Mouse (Mus musculus) heart, postnatal 10 days (tissue): Measurements from ENCODE around the gene March8. TPM values are rescaled to one million over a fixed set of nuclear protein-coding genes. Genes with fewer than 3 reads are reported as not detected.
A peak's percentile ranks its signal among the peaks of the same experiment; 100 is the strongest.
"Not testable (repeated sequence)": the region's sequence is repeated elsewhere in the genome, so short reads cannot be mapped to it uniquely, and the experiment has no call there.

Source experiments
- DNase-seq, 2 experiments: peaks; one replicate each; pipeline ENCODE4 v3.0.0; 2021
- intact Hi-C: fragments of 180-260 bp; cut with DNase I; formaldehyde crosslinking; loops from one replicate; pipeline ENCODE4 v1.15.1; 2025
- total RNA-seq, 2 experiments: library from RNA; stranded (reverse); gene quantifications; 2 replicates each; pipeline ENCODE4 v1.2.3; 2021

March8 gene
- 10 to 100 TPM; 39.1 to 45.4 TPM for total RNA-seq

DNA sequence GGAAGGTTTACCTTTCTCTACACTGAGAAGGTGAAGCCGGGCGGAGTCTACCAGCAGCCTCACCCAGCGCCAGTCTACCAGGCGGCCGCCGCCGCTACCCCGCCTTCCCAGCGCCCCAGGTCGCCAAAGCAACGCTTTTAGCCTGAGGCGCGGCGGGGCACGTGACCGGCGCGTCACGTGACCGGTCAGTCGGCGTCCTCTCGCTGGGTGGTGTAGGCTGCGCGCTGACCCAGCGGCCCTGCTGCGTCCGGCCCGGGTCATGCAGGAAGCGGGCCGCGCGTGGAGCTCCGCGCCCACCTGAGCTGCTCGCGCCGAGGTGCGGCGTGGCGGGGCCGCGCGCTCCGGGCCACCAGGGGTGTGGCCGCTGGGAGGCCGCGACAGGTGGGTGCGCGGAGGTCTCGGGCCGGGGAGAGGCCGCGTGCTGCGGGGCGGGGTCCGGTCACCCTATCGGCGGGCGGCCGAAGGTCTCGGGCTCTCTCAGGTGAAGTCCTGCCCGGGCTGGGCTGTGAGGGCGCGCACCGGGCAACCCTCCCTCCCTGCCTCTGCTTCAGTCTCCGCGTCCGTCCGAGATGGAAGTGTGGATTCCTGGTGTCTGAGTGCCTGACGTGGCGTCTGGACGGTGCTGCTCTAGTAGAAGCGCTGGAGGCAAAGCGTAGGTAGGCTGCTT is at the start of gene March8:
Gene March8 (plus strand): TSS at position 190 of the 667 bp plus-strand sequence.
- DNase-seq, result peak; percentile 91
- intact Hi-C loops, result loop anchor here (5.0 kb wide), 1 partner anchor 76 kb away; the partner anchor contains the start of gene Zfand4

DNA sequence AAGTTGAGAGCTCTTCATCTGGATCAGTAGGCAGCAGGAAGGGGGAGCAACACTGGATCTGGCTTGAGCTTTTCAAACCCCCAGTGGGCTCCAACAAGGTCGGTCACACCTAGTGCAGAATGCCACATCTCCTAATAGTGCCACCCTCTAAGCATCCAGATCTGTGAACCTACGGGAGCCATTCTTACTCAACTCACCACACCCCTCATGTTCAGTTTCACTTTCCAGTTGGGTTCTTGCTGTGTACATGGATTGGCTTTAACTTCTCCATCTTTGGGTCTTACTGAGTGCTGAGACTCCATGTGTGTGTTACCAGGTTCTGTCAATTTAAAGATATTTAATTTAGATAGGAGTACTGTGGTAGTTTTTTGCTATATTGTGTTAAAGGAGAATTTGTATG is 26.4 kb upstream of the March8 start:
- no peak for DNase-seq
- intact Hi-C loops, result no loop called here

DNA sequence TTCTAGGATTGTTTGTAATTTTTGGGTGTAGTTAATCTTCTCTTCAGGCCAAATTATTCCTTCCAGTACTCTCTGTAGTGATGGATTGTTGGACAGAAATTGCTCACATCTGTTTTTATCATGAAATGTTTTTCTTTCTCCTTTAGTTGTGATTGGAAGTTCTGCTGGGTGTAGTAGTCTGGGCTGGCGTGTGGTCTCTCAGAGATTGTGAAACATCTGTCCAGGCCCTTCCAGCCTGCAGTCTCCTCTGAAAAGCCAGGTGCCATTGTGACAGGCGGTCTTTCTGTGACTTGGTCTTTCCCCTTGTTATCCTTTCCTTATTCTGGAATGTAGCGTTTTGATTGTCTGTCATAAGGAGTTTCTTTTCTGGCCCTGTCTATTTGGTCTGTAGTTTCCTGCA is 18.6 kb upstream of the March8 start:
- peak in 1 of 2 experiments; percentile 8 for DNase-seq
- intact Hi-C loops, result no loop called here

DNA sequence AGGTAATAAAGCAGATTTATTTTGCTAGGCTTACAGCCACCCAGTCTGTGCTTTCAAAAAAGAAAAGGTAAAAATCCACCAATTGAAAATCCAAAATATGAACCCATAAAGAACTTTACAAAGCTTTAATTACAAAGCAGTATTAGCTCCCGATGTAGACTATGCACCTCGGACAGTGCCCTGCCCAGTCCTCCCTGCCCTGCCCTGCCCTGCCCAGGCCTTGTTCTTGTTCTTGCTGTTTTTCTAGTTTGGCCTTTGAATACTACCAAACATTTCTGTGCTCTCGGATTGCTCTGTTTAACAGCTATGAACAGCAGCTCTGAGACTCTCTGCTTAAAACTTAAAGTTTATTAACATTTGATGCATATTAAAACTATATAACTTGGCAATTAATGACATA is 11.2 kb upstream of the March8 start:
- intact Hi-C loops, result no loop called here

DNA sequence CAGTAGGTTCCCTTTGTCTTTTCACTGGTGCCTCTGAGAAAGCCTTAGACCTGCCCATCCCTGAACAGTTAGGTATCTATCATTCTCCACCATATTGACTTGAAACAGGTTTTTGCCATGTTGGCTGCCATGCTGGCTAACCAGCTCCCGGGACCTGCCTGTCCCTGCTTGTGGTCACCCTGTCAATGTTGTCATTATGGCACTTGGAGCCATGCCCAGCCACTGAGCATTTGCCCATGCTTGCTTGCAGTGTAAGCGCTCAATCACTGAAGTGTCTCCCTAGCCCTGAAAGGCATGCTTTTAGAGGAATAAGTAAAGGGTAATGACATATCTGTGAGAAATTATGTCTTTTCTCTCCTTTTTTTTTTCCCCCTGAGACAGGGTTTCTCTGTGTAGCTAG is 6.4 kb upstream of the March8 start:
- no peak for DNase-seq
- intact Hi-C loops, result no loop called here

More for the DNA sequence above, 11.2 kb upstream of the March8 start:
- DNase-seq, result no peak

DNA sequence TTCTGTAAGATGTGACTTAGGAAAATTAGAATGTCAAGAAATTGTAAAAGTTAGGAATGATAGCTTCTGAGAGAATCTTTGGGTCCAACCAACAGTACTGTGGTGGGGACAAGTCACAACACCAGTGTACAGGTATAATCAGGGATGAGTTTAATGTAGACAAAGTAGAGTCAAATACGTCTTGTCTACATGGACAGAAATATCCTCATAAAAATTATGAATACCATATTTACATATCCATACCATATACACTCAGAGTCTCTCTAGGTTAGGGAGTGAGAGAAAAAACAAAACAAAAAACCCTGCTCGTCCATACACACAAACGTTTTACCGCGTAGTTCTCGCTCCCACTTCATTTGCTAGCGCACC is 374 bp upstream of the March8 start:
- intact Hi-C loops, result loop anchor here (5.0 kb wide), 1 partner anchor 75 kb away; the partner anchor contains the start of gene Zfand4
- DNase-seq, result no peak

DNA sequence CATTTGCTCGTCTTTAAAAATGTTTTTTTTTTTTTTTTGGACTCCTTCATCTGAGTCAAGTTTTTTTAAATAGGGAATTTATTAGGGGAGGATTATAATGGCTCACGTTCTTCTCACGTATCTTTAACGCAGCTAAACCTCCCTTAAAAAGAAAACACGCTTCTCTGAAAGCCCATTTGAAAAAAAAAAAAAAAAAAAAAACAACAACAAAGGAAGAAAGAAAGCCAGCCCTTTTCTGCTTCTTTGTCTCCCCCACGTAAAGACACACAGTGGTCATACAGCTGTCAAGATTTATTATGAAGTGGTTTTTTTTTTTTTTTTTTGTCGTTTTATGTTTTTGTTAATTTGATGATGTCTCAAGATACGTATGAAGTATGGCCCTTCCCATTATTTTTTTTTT is 696 bp downstream of the March8 start:
- DNase-seq, result no peak
- intact Hi-C loops, result loop anchor here (5.0 kb wide), 1 partner anchor 76 kb away; the partner anchor contains the start of gene Zfand4

DNA sequence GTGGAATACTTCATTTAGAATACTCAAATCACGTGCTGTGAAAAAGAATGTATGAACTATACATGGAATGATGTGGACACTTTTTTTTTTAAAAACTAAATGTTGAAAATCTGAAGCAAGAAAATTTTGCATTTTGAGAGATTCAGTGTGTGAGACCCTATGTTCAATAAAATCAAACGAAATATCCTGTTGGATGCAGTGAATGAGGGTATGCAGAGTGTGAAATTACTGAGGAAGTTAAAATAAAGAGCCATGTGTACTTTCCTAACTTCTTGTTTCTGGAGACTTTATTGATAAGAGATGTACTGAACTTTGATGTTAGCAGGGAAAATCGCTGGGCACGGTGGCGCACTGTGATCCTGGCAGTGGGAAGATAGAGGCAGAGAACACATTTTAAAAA is 1.3 kb downstream of the March8 start:
- no peak for DNase-seq
- intact Hi-C loops, result loop anchor here (5.0 kb wide), 1 partner anchor 77 kb away; the partner anchor contains the start of gene Zfand4

DNA sequence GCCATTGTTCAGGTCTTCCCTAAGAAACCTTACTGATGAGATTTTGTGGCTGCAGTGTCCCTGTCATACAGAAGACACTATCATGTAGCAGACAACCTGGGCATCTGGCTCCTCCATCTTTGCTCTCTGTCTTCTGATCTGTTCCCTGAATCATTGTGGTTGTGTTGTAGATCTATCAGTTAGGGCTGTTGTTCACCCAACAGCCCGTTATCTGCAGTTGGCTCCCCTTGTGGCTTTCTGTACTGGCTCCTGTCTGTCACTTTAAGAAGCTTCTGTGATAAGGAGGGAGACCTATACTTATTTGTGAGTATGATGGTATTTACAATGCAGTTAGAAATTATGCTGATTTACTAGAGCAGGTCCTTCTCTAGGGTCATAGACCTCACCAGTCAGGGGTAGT is 2.7 kb downstream of the March8 start:
- no peak for DNase-seq
- intact Hi-C loops, result no loop called here

DNA sequence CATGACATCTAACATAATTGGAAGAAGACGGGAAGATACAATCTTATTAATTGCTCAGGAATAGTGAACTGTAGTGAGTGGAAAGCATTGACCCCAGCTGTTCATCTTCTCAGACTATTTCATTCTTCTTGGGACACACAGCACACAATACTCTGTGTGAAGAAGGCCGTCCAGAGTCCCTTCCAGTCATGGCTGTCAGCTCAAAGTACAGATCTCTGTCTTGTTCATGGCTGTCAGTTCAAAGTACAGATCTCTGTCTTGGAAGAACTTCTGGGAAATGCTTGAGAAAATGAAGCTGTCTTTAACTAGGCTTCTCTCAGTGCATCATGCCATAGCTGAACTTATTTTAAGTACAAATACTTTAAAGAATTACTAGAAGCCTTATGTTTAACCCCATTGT is 10.1 kb downstream of the March8 start:
- no peak for DNase-seq
- intact Hi-C loops, result no loop called here

DNA sequence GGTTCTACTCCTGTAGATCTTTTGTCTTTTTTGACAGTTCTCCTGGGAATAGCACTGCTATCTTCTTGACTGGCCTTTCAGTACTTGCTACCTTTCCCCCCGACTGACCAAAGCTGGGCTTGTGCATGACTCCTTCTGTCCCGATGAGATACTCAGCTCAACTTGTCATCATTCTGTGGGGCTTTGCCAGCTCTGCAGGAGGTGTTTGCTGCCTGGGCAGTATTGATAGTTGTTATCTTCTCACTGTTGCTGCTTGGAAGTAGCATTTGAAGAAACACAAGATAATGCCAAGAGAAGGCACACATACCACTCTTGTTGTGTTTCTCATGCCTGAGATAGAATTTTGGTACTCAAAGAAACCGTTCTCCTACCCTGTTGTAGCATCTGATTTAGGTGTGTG is 12.2 kb downstream of the March8 start:
- no peak for DNase-seq
- intact Hi-C loops, result no loop called here

DNA sequence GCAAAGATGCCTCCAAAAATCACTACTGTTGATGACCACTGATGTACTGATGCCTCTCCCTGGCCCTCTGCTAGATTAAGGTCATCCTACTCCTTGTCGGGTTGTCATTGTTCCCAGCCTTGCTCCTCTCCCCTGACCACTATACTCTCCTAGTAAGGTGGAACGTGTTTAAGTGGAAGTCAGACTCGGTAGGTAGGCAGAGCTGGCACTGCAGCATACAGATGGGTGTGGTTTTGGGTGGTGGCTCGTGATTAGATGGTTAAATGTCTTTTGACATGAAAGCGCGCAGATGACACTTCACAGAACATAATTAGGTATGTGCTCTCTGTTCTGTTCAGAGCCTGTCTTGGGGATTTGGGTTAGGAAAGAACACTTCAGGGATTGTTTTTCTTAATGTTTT is 12.8 kb downstream of the March8 start:
- intact Hi-C loops, result no loop called here
- no peak for DNase-seq

DNA sequence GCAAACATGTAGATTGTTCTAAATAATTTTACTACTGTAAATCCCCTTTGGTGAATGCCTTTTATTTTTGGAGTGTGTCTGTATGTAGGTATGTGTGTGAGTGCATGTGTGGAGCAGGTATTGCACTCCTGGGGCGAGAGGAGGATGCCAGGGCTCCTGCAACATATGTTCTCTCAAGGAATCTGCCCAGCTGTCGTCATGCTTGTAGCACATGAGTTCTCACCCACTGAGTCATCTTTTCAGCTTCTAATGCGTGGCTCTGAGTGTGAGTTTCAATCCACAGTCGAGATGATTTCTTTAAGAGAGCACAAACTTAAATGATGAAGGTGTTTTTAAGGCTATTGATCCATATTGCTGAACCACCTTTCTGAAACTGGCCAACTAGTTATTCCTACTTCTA is 13.7 kb downstream of the March8 start:
- intact Hi-C loops, result no loop called here

DNA sequence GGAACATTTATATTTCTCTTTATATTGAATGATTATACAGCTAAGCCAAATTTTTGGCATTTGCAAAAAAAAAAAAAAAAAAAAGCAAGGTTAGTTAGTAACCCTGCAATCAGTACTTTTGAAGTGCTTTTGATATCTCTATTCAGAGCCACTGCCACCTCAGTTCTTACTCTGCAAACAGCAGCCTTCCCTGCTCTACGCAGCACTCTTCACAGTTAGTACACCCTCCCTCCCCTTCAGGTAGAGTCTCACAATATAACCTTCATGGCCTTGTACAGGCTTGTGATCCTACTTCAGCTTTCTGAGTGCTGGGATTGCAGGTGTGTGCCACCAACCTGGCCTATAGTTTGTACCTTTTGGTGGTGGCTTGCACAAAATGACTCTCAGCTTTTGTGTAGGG is 15.6 kb downstream of the March8 start:
- intact Hi-C loops, result no loop called here
- no peak for DNase-seq

More for the DNA sequence above, 13.7 kb downstream of the March8 start:
- no peak for DNase-seq

DNA sequence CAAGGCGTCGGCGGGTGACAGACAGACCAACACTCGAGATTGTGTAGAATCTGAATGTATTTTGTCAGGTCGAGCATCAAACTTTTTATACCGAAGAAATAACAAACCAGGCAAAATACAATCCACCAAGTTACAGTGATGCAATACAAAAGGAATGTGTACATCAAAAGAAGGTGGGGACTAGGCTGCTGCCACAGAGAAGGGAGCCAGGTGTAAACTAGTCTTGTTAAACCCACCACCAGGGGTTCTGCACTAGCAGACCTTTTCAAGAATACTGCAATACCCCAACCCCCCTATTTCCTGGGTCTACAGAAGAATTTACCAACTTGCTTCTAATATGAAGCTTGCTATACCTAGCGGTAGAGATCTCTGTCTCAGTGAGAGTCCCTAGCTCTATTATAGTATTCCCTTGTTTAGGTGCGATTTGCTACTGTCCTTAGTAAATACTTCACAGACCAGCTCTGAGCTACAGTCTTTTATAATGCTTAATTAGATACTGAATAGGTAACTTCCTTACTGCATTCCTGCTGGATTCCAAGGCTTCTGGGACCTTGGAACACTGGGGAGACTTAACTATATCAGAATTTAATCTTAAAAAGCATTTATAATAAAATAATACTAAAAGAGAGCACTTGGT is 18.6 kb downstream of the March8 start:
- DNase-seq, intact Hi-C loops: not testable (repeated sequence)

DNA sequence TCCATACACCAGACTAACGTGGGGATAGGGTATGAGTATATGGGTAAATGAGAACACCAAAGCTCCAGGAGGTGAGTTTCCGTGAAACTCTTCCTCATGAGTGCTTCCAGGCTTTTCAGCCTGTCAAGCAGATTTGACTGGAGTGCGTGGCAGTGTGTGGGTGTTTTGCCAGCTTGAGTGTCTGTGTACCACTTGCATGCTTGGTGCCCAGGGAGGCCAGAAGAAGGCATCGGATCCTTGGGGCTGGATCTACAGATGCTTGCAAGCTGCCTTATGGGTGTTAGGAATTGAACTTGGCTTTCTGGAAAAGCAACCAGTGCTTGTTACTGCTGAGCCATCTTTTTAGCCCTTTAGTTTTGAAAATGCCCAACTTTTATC is 19.1 kb downstream of the March8 start:
- no peak for DNase-seq
- intact Hi-C loops, result no loop called here

DNA sequence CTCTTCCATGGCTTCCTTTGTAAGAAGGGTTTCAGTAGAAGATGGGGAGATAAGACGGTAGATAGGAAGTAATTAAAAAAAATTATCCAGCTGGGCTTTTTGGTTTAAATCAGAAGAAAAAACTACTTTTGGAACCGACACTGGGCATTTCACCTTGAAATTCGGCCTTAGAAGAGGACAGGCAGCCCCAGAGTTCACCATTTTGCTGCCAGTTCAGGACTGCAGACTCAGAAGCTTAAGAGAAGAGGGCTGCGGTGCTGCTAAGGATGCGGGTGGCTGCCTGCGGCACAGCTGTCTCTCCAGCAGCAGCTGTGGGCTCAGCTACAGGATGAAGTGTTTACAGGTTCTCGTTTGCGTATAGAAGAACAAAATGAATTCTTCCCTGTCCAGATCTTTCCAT is 20.2 kb downstream of the March8 start:
- intact Hi-C loops, result no loop called here

DNA sequence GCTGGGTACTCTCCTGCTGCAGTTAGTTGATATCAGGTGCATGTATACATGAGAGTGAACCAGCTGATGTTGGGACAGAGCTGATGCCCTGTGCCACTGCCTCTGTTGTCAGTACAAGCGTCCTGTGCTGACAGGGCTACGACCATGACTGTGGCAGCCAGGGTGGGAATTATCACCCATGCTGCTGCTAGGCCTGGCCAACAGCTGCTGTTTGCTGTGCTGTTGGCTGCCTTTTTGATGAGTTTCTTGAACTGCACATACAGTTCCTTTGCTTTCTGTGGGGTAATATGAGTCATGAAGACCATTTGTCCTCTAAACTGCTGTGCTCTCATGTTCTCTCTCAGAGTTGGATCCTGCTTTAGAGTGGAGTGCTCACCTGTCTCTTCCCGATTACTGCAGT is 21.4 kb downstream of the March8 start:
- no peak for DNase-seq
- intact Hi-C loops, result no loop called here

More for the DNA sequence above, 20.2 kb downstream of the March8 start:
- DNase-seq, result no peak

DNA sequence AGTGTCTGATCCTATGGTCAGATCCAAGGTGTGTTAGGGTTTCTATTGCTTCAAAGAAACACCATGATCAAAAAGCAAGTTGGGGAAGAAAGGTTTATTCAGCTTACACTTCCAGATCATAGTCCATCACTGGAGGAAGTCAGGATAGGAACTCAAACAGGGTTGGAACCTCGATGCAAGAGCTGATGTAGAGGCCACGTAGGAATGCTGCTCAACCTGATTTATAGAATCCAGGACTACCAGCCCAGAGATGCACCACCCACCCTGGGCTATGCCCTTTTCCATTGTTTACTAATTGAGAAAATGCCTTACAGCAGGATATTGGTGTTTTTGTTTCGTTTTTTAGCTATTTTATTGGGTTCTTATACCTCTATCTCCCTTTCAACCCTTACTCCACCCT is 23.6 kb downstream of the March8 start:
- DNase-seq, result no peak
- intact Hi-C loops, result no loop called here

DNA sequence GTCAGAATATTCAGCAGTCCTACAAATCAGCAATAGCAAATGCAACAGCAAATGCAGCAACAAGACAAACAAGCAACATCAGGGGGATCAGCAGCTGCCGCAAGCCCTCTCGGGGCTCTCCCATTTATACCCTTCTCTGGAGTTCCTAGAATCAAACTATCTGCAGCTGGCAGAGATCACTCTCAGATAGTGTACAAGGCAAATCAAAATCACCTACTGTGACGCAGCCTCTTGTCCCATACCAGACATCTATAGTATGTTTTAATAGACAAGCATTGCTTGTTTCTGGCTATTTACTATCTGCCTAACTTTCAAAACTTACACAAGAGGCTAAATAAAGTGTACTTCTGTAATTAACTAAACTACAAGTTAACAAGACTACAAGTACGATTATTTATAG is 24.2 kb downstream of the March8 start:
- DNase-seq, result no peak
- intact Hi-C loops, result no loop called here

DNA sequence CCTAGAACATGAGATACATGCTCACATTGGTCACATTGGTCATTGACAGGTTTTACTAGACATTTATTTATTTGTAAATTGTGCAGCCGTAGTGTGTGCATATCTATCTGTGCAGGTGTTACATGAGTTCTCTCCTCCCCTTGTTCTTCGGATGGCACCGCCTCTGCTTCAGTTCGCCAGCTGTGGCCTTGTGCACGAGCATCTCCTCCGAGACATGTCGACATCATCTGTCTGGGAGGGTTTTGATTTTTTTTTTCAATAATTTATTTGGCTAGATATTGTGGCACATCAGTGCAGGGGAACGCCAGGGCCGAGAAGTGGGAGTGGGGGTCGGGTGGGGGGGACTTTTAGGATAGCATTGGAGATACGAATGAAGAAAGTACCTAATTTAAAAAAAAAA is 30.1 kb downstream of the March8 start:
- no peak for DNase-seq
- intact Hi-C loops, result no loop called here

DNA sequence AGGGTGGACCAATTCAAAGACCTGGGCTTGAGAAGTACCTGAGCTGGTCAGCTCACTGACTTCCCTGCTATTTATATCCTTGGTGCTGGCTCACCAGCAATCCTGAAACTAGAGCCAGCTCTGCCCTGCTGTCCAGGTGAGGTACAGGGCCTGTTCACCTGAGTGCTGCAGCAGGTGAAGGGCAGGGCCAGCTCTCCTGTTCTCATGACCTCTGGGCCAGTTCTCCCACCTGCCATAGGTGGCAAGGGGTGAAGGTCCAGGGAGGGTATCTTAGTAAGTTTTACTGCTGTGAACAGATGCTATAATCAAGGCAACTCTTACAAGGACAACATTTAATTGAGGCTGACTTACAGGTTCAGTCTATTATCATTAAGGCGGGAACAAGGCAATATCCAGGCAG is 32.0 kb downstream of the March8 start:
- intact Hi-C loops, result no loop called here
- DNase-seq, result no peak
